Mouse (Mus musculus): Measurements from ENCODE around the gene Sf3b1. TPM values are rescaled to one million over a fixed set of nuclear protein-coding genes. Genes with fewer than 3 reads are reported as not detected.
A peak's percentile ranks its signal among the peaks of the same experiment; 100 is the strongest.

The Sf3b1 gene
- polyA plus RNA-seq, 1 experiment = 172 TPM

DNA sequence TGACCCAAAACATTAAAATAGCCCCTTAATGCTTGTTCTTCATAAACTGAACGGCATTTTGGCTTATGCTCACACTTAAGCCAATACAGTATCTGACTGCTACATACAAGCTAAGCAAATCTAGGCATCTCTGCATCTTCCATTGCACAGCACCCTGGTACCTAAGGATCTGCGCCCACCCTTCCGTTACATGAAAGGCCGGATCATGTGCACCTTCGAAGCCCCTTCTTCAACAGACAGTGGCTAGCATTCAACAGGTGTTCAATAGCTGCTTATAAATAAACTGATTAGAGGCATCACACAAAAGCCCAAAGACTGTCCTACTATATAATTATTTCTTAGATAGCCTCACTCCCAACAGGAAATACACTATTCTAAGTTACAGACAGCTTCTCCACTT lies 41.0 kb downstream of the Sf3b1 start:
- no peaks in the 10 kb centered on the region; the same call in 1 of the 2 replicates for H3K4me1 ChIP-seq (ENCODE audit: control insufficient read depth, insufficient read depth, low read length)
- H3K27ac ChIP-seq (ENCODE audit: insufficient read depth, low read length) = no peak overlapping the region
- TF ChIP-seq CTCF (IDR thresholded peaks at IDR 0.05; ENCODE audit: extremely low read depth, insufficient read depth, low read length) (no peak), POLR2A (IDR thresholded peaks at IDR 0.05; ENCODE audit: extremely low read depth, insufficient read depth, low read length) (no peak)
- H3K4me3 ChIP-seq (ENCODE audit: insufficient read depth, low read length) = no peak overlapping the region

- H3K4me1 ChIP-seq (ENCODE audit: control insufficient read depth, insufficient read depth, low read length) = no peaks in the 10 kb centered on the region; the same call in 1 of the 2 replicates
- H3K4me3 ChIP-seq (ENCODE audit: insufficient read depth, low read length) = no peak overlapping the region
- TF ChIP-seq POLR2A (IDR thresholded peaks at IDR 0.05; ENCODE audit: extremely low read depth, insufficient read depth, low read length) = no peak
- no peak for TF ChIP-seq CTCF (IDR thresholded peaks at IDR 0.05; ENCODE audit: extremely low read depth, insufficient read depth, low read length)
- no peak overlapping the region for H3K27ac ChIP-seq (ENCODE audit: insufficient read depth, low read length)
Observed at GRCm38 (mm10) chr1:54985831-54986230, 41.5 kb downstream of the Sf3b1 start.

DNA sequence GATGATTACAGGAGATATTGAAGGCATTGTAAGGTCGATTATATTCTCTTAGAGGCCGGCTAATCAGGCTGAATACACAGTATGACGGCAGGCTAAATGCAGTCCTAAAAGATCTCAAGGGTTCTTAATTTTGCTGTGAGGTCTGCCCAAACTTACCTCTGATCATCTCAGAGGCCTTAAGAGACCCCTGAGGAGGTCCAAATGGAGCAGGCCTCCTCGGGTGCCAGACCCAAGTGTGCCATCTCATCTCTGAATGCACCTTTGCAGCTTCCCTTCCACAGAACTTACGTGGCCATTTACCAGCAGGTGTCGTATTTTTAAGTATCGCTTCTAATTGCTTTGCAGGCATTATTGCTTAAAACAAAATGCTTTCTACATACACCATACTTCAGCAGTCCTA lies 43.1 kb downstream of the Sf3b1 start:
- Histone ChIP-seq H3K27ac (ENCODE audit: insufficient read depth, low read length) (no peak overlapping the region), H3K4me3 (ENCODE audit: insufficient read depth, low read length) (no peak overlapping the region), H3K4me1 (ENCODE audit: control insufficient read depth, insufficient read depth, low read length) (no peaks in the 10 kb centered on the region; the same call in 1 of the 2 replicates)
- no peak for TF ChIP-seq CTCF (IDR thresholded peaks at IDR 0.05; ENCODE audit: extremely low read depth, insufficient read depth, low read length)
- TF ChIP-seq POLR2A (IDR thresholded peaks at IDR 0.05; ENCODE audit: extremely low read depth, insufficient read depth, low read length) = no peak

DNA sequence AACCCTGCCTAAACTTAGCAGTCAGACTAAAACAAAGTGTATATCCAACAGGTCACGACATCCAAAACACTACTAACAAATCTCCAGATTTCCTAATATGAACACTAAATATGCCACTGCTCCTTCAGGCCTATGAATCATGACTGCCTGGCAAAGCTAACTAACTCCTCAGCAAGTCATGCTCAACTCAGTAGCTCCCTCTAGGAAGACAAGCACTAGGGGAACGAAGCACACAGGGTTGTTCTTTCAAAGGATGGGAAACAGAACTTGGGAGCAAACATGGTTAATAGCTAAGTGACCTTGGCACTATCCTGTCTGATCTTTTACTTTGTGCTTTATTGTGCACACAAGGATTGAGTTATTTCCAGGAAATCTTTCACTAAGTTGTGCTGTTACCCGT lies 43.9 kb downstream of the Sf3b1 start:
- TF ChIP-seq CTCF (IDR thresholded peaks at IDR 0.05; ENCODE audit: extremely low read depth, insufficient read depth, low read length) (peak; percentile 61; the same call in 1 of the 2 replicates), POLR2A (IDR thresholded peaks at IDR 0.05; ENCODE audit: extremely low read depth, insufficient read depth, low read length) (no peak)
- Histone ChIP-seq H3K4me3 (ENCODE audit: insufficient read depth, low read length) (no peak overlapping the region), H3K27ac (ENCODE audit: insufficient read depth, low read length) (no peak overlapping the region), H3K4me1 (ENCODE audit: control insufficient read depth, insufficient read depth, low read length) (no peaks in the 10 kb centered on the region; the same call in 1 of the 2 replicates)

DNA sequence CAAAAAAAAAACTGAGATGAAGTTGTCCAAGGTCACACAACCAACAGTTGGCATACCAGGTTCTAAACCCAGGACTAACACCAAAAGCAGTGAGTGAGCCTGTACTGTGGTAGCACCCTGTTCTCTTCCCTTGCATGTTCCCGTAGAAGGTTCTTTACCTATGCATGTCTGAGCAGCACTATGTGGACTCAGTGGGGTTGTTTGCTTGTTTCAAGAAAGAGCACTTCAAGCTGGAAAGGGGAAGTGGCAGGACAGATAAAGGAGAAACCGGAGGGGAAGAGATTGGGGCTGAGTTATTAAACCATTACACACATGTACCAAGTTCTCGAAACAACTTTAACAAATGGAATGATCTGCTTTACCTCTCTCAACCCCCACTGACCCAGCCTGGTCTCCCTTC lies 44.6 kb downstream of the Sf3b1 start:
- no peak overlapping the region for H3K4me3 ChIP-seq (ENCODE audit: insufficient read depth, low read length)
- TF ChIP-seq CTCF (IDR thresholded peaks at IDR 0.05; ENCODE audit: extremely low read depth, insufficient read depth, low read length) (no peak), POLR2A (IDR thresholded peaks at IDR 0.05; ENCODE audit: extremely low read depth, insufficient read depth, low read length) (no peak)
- no peak overlapping the region for H3K27ac ChIP-seq (ENCODE audit: insufficient read depth, low read length)
- no peaks in the 10 kb centered on the region; the same call in 1 of the 2 replicates for H3K4me1 ChIP-seq (ENCODE audit: control insufficient read depth, insufficient read depth, low read length)

GRCm38 (mm10) chr1:54979226-54979984 lies 47.9 kb downstream of the Sf3b1 start:
- TF ChIP-seq CTCF (IDR thresholded peaks at IDR 0.05; ENCODE audit: extremely low read depth, insufficient read depth, low read length) = no peak
- TF ChIP-seq POLR2A (IDR thresholded peaks at IDR 0.05; ENCODE audit: extremely low read depth, insufficient read depth, low read length) = no peak
- Histone ChIP-seq H3K27ac (ENCODE audit: insufficient read depth, low read length) (no peak overlapping the region), H3K4me1 (ENCODE audit: control insufficient read depth, insufficient read depth, low read length) (no peaks in the 10 kb centered on the region; the same call in 1 of the 2 replicates), H3K4me3 (ENCODE audit: insufficient read depth, low read length) (no peak overlapping the region)

- TF ChIP-seq CTCF (IDR thresholded peaks at IDR 0.05; ENCODE audit: extremely low read depth, insufficient read depth, low read length) = no peak
- TF ChIP-seq POLR2A (IDR thresholded peaks at IDR 0.05; ENCODE audit: extremely low read depth, insufficient read depth, low read length) = no peak
- H3K4me1 ChIP-seq (ENCODE audit: control insufficient read depth, insufficient read depth, low read length) = no peaks in the 10 kb centered on the region
- H3K27ac ChIP-seq (ENCODE audit: insufficient read depth, low read length) = no peak overlapping the region
- H3K4me3 ChIP-seq (ENCODE audit: insufficient read depth, low read length) = no peak overlapping the region
Observed at GRCm38 (mm10) chr1:54971687-54972404, 55.4 kb downstream of the Sf3b1 start.

DNA sequence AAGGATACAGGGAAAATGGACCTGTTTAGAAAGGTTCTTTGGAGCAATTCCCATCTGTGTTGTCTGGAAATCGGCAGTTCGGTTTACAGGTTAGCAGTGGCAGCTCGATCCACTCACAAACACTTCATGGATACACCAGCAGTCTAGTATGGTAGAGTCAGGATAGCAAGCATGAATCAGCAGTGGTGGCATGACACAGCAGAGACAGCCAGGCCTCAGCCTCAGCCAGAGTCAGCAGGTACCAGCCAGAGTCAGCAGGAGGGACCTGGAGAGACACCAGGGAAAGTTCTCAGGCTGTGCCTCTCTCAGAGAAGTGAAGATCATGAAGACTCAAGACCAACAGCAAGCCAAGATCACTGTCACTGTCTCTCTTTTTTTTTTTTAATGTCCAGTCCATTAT lies 60.4 kb downstream of the Sf3b1 start:
- TF ChIP-seq POLR2A (IDR thresholded peaks at IDR 0.05; ENCODE audit: extremely low read depth, insufficient read depth, low read length) (no peak), CTCF (IDR thresholded peaks at IDR 0.05; ENCODE audit: extremely low read depth, insufficient read depth, low read length) (no peak)
- Histone ChIP-seq H3K4me1 (ENCODE audit: control insufficient read depth, insufficient read depth, low read length) (no peaks in the 10 kb centered on the region), H3K27ac (ENCODE audit: insufficient read depth, low read length) (no peak overlapping the region), H3K4me3 (ENCODE audit: insufficient read depth, low read length) (no peak overlapping the region)

DNA sequence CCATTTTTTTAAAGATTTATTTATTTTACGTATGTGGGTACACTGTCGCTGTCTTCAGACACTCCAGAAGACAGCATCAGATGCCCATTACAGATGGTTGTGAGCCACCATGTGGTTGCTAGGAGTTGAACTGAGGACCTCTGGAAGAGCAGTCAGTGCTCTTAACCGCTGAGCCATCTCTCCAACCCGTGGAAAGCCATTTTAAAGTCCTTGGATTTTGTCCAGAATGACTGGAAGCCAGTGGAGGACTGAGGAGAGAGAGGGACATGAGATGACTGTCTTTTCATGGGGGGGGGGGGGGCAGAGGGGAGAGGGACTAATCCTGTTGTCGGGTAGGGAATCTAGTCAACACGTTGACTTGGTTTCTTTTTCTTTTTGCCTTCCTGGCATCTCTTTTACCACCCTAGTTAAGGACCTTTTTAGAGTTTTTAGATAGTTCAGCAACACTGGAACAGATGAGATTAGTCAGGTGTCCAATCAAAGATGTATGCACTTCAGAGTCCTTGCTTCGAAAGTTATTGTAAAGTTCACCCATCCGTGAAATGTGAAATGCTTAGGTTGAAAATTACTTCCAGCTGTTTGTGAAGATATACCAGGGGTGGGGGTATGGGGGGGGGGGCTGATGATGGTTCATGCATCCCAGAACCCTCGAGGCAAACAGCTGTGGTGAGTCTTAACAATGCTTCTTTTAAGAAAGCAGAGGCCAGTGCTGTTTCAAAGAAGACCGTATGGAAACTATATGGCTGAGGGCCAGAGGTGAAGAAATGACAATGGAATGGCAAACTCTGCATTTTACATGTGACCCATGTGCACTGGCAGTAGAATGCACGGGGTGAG lies 61.9 kb downstream of the Sf3b1 start:
- Histone ChIP-seq H3K27ac (ENCODE audit: insufficient read depth, low read length) (no peak overlapping the region), H3K4me1 (ENCODE audit: control insufficient read depth, insufficient read depth, low read length) (no peaks in the 10 kb centered on the region), H3K4me3 (ENCODE audit: insufficient read depth, low read length) (no peak overlapping the region)
- TF ChIP-seq POLR2A (IDR thresholded peaks at IDR 0.05; ENCODE audit: extremely low read depth, insufficient read depth, low read length) (no peak), CTCF (IDR thresholded peaks at IDR 0.05; ENCODE audit: extremely low read depth, insufficient read depth, low read length) (no peak)
